Mouse (Mus musculus) liver, embryonic 11.5 days (tissue): ENCODE measurements around the gene Ywhag. TPM values are rescaled to one million over a fixed set of nuclear protein-coding genes. Genes with fewer than 3 reads are reported as not detected.
A peak's percentile ranks its signal among the peaks of the same experiment; 100 is the strongest.

Source experiments
- ATAC-seq: fragments of 200-750 bp; cut with Nextera tagmentation; replicated peaks from 2 replicates; pipeline ENCODE4 v1.8.0; 2017; ENCODE audit warnings: moderate number of reproducible peaks, mild to moderate bottlenecking, moderate TSS enrichment, moderate library complexity; ENCODE audit not compliant: low FRiP score
- DNase-seq: peaks from one replicate; pipeline ENCODE4 v3.0.0-alpha.2; 2017; ENCODE audit warnings: low spot score
- H3K27ac ChIP-seq: fragments of 300-500 bp; sonication (generic); 2 replicates; pipeline ENCODE4 v1.5.1; 2014; ENCODE audit warnings: mild to moderate bottlenecking, low read depth, low read length, control low read depth
- H3K27me3 ChIP-seq: fragments of 300-500 bp; sonication (generic); replicated peaks from 2 replicates; pipeline ENCODE4 v1.6.1; 2014; ENCODE audit warnings: low read length, mixed read lengths; ENCODE audit not compliant: control insufficient read depth, insufficient read depth
- H3K36me3 ChIP-seq: fragments of 300-500 bp; sonication (generic); 2 replicates; pipeline ENCODE4 v1.6.1; 2014; ENCODE audit warnings: mild to moderate bottlenecking, low read length, moderate library complexity, mixed read lengths; ENCODE audit not compliant: control insufficient read depth, insufficient read depth
- H3K4me1 ChIP-seq: fragments of 300-500 bp; sonication (generic); replicated peaks from 2 replicates; pipeline ENCODE4 v1.6.1; 2014; ENCODE audit warnings: low read length, mixed read lengths; ENCODE audit not compliant: control insufficient read depth, insufficient read depth
- H3K4me2 ChIP-seq: fragments of 300-500 bp; sonication (generic); 2 replicates; pipeline ENCODE4 v1.6.1; 2014; ENCODE audit warnings: mild to moderate bottlenecking, control low read depth, moderate library complexity
- H3K4me3 ChIP-seq: fragments of 300-500 bp; sonication (generic); 2 replicates; pipeline ENCODE4 v1.5.1; 2014; ENCODE audit warnings: low read depth, low read length, control low read depth
- H3K9ac ChIP-seq: fragments of 300-500 bp; sonication (generic); 2 replicates; pipeline ENCODE4 v1.6.1; 2014; ENCODE audit warnings: low read depth, low read length, control low read depth
- H3K9me3 ChIP-seq: fragments of 300-500 bp; sonication (generic); 2 replicates; pipeline ENCODE4 v1.6.1; 2016; ENCODE audit warnings: low read length, inconsistent platforms, mixed read lengths; ENCODE audit not compliant: control insufficient read depth
- WGBS: fragments of 180-500 bp; shearing (Covaris S2); extraction: QIAGEN DNeasy Blood & Tissue Kit; methylation state at CpG from one replicate; pipeline ENCODE4 v1.1.7; 2014; 5-methylcytosine and 5-hydroxymethylcytosine counted together
- polyA plus RNA-seq: library from polyadenylated mRNA; unstranded; fragments of >200 nt; fragmentation: Nextera tagmentation; extraction: Ambion mirVana; gene quantifications from 2 replicates; pipeline ENCODE4 v1.2.1, GENCODE M21; 2014

Gene Ywhag
- polyA plus RNA-seq, 1 experiment from 2014 or later: 99.8 TPM

- 59% methylated on average over 13 of the region's 13 CpGs for WGBS
- no peaks in the 10 kb centered on the region for H3K36me3 ChIP-seq
- H3K27me3 ChIP-seq: no peaks in the 10 kb centered on the region; the same call in 1 of the 2 replicates
- DNase-seq: no peak
- no peak overlapping the region for H3K9ac ChIP-seq
- H3K4me1 ChIP-seq: 0 out of 2 replicates have a peak, but pooled peaks cover 3% of the 10 kb centered on the region
- H3K4me2 ChIP-seq: no peak overlapping the region
- H3K27ac ChIP-seq: no peak overlapping the region
- no peak for ATAC-seq
- no peaks in the 10 kb centered on the region for H3K9me3 ChIP-seq
- H3K4me3 ChIP-seq: no peak overlapping the region
Observed at GRCm38 (mm10) chr5:135879449-135880158, 54.8 kb downstream of the Ywhag start.

GRCm38 (mm10) chr5:135877831-135878231, 56.6 kb downstream of the Ywhag start:
- DNase-seq (no peak), ATAC-seq (no peak)
- Histone ChIP-seq H3K4me1 (0 out of 2 replicates have a peak, but pooled peaks cover 3% of the 10 kb centered on the region), H3K4me3 (peak overlapping the region; percentile 39; the same call in 1 of the 2 replicates), H3K9ac (0 out of 2 replicates have a peak overlapping the region, but pooled peaks have one; percentile 30), H3K9me3 (no peaks in the 10 kb centered on the region), H3K27ac (no peak overlapping the region), H3K36me3 (no peaks in the 10 kb centered on the region), H3K27me3 (peaks cover 9% of the 10 kb centered on the region), H3K4me2 (peak overlapping the region; percentile 66)
- WGBS: 2% methylated on average over 16 of the region's 16 CpGs

DNA sequence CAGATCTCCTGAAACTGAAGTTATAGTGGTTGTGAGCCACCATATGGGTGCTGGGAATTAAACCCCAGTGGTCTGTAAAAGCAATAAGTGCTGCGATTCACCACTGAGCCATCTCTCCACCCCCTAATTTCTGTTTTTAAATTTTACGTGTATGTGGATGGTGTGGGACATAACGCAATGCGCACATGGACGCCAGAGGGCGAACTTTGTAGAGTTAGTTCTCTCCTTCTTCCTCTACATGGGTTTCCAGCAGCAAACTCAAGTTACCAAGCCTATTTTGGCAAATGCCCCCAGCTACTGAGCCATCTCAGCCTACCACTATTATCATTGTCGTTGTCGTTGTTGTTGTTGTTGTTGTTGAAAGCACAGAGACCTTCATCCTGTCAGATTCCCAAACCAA, 57.2 kb downstream of the Ywhag start:
- peak overlapping the region; percentile 39; the same call in 1 of the 2 replicates for H3K4me3 ChIP-seq
- no peak overlapping the region for H3K27ac ChIP-seq
- WGBS: 15% methylated on average over 8 of the region's 8 CpGs
- 0 out of 2 replicates have a peak, but pooled peaks cover 3% of the 10 kb centered on the region for H3K4me1 ChIP-seq
- no peaks in the 10 kb centered on the region for H3K36me3 ChIP-seq
- no peak for ATAC-seq
- no peaks in the 10 kb centered on the region for H3K9me3 ChIP-seq
- peaks cover 15% of the 10 kb centered on the region for H3K27me3 ChIP-seq
- no peak for DNase-seq
- H3K4me2 ChIP-seq: peak overlapping the region; percentile 66
- H3K9ac ChIP-seq: no peak overlapping the region

GRCm38 (mm10) chr5:135873753-135874152, 60.7 kb downstream of the Ywhag start:
- 48% methylated on average over 9 of the region's 9 CpGs for WGBS
- no peak overlapping the region for H3K9ac ChIP-seq
- no peaks in the 10 kb centered on the region for H3K9me3 ChIP-seq

GRCm38 (mm10) chr5:135872996-135873395, 61.4 kb downstream of the Ywhag start:
- Histone ChIP-seq H3K27me3 (peaks cover 54% of the 10 kb centered on the region), H3K36me3 (no peaks in the 10 kb centered on the region), H3K4me3 (no peak overlapping the region), H3K4me1 (0 out of 2 replicates have a peak, but pooled peaks cover 3% of the 10 kb centered on the region), H3K9ac (no peak overlapping the region), H3K4me2 (no peak overlapping the region), H3K27ac (no peak overlapping the region), H3K9me3 (no peaks in the 10 kb centered on the region)
- WGBS: 12% methylated on average over 16 of the region's 16 CpGs
- ATAC-seq: no peak
- DNase-seq: no peak

More at GRCm38 (mm10) chr5:135873753-135874152, 60.7 kb downstream of the Ywhag start:
- no peaks in the 10 kb centered on the region for H3K36me3 ChIP-seq
- H3K4me2 ChIP-seq: no peak overlapping the region
- DNase-seq (no peak), ATAC-seq (no peak)
- no peak overlapping the region for H3K27ac ChIP-seq
- peaks cover 47% of the 10 kb centered on the region for H3K27me3 ChIP-seq
- H3K4me1 ChIP-seq: 0 out of 2 replicates have a peak, but pooled peaks cover 3% of the 10 kb centered on the region
- H3K4me3 ChIP-seq: no peak overlapping the region

GRCm38 (mm10) chr5:135870505-135870904, 63.9 kb downstream of the Ywhag start:
- Histone ChIP-seq H3K9me3 (no peaks in the 10 kb centered on the region), H3K4me2 (no peak overlapping the region), H3K36me3 (no peaks in the 10 kb centered on the region), H3K27me3 (peaks cover 77% of the 10 kb centered on the region), H3K9ac (no peak overlapping the region), H3K27ac (no peak overlapping the region), H3K4me1 (no peaks in the 10 kb centered on the region), H3K4me3 (no peak overlapping the region)
- WGBS: 83% methylated on average over 5 of the region's 5 CpGs
- no peak for ATAC-seq
- no peak for DNase-seq

- Histone ChIP-seq H3K4me2 (no peak overlapping the region), H3K9me3 (no peaks in the 10 kb centered on the region), H3K9ac (no peak overlapping the region), H3K4me3 (no peak overlapping the region), H3K4me1 (no peaks in the 10 kb centered on the region), H3K36me3 (no peaks in the 10 kb centered on the region), H3K27ac (no peak overlapping the region), H3K27me3 (peaks cover 82% of the 10 kb centered on the region)
- DNase-seq (no peak), ATAC-seq (no peak)
- WGBS: 44% methylated on average over 14 of the region's 14 CpGs
Observed at GRCm38 (mm10) chr5:135869661-135870423, 64.6 kb downstream of the Ywhag start.

GRCm38 (mm10) chr5:135868653-135869052, 65.8 kb downstream of the Ywhag start:
- H3K4me3 ChIP-seq: peak overlapping the region; percentile 42; the same call in 1 of the 2 replicates
- no peaks in the 10 kb centered on the region for H3K4me1 ChIP-seq
- DNase-seq (no peak), ATAC-seq (no peak)
- WGBS: 5% methylated on average over 27 of the region's 27 CpGs
- H3K4me2 ChIP-seq: peak overlapping the region; percentile 63
- no peak overlapping the region for H3K27ac ChIP-seq
- H3K36me3 ChIP-seq: no peaks in the 10 kb centered on the region
- peaks cover 89% of the 10 kb centered on the region for H3K27me3 ChIP-seq
- H3K9me3 ChIP-seq: no peaks in the 10 kb centered on the region
- no peak overlapping the region for H3K9ac ChIP-seq
